Mouse (Mus musculus) cortical plate, adult 2 months (tissue): ENCODE data around the gene Clip4. TPM values are rescaled to one million over a fixed set of nuclear protein-coding genes. Genes with fewer than 3 reads are reported as not detected.
"Not testable (repeated sequence)": the region's sequence is repeated elsewhere in the genome, so short reads cannot be mapped to it uniquely, and the experiment has no call there.

Experiments
- H3K27ac ChIP-seq: fragments of 200-500 bp; 2 replicates; pipeline ENCODE4 v1.5.1; 2012; ENCODE audit warnings: low read length, control low read depth, inconsistent platforms; ENCODE audit not compliant: insufficient read depth
- H3K4me1 ChIP-seq: fragments of 200-500 bp; 2 replicates; pipeline ENCODE4 v1.6.1; 2011; ENCODE audit warnings: low read length; ENCODE audit not compliant: control insufficient read depth, insufficient read depth
- H3K4me3 ChIP-seq: fragments of 200-500 bp; 2 replicates; pipeline ENCODE4 v1.5.1; 2011; ENCODE audit warnings: mild to moderate bottlenecking, low read length, control low read depth; ENCODE audit not compliant: insufficient read depth
- CTCF ChIP-seq: fragments of 200-500 bp; IDR thresholded peaks from 2 replicates; pipeline ENCODE4 v1.5.1; 2011; ENCODE audit warnings: mild to moderate bottlenecking, control low read depth, low read length; ENCODE audit not compliant: insufficient read depth; ENCODE audit errors: extremely low read depth
- POLR2A ChIP-seq: fragments of 200-500 bp; IDR thresholded peaks from 2 replicates; pipeline ENCODE4 v1.6.1; 2011; ENCODE audit warnings: mild to moderate bottlenecking, low read length, control low read depth; ENCODE audit not compliant: insufficient read depth; ENCODE audit errors: extremely low read depth
- polyA plus RNA-seq: library from polyadenylated mRNA; depleted of rRNA; stranded (reverse); fragments of >200 nt; gene quantifications from 2 replicates; pipeline ENCODE4 v1.2.3, GENCODE M21; 2012; rRNA removed

Gene Clip4
- polyA plus RNA-seq: 38.9 and 42.2 TPM in 2 replicates

DNA sequence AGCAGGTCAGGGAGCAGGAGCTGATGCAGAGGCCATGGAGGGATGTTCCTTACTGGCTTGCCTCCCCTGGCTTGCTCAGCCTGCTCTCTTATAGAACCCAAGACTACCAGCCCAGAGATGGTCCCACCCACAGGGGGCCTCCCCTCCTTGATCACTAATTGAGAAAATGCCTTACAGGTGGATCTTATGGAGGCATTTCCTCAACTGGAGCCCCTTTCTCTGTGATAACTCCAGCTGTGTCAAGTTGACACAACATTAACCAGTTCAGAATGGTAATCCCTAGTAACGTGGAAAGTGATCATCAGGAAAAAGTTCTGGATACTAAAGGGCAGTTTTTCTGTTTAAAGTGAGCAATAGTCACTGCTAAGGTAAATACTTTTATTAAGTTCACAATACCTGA, at the start of gene Clip4:
TSS of gene Clip4 (plus strand) at position 301 of the 400 bp plus-strand sequence.
- H3K4me3 ChIP-seq, H3K4me1 ChIP-seq, H3K27ac ChIP-seq: not testable (repeated sequence)

DNA sequence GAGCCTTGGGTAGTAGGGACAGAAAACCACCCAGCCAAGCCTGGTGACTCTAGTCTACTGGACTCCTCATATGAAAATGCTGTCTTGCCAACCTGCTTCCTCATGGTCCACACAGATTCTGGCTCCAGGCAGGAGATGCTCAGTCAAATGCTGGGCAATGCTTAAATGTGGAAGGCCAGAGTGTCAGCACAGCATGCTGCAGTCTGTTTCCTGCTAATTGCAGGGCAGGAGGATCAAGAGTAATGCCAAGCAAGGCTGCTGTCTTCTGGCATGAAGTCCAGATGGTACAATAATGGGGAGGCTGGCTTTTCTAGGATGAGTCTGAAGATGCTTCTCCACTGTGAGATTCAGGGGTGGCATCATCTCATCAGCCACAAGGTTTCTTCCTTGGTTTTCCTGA, 47.8 kb upstream of the Clip4 start:
- TF ChIP-seq CTCF (no peak), POLR2A (no peak)
- Histone ChIP-seq H3K4me1 (no peaks in the 10 kb centered on the region), H3K4me3 (no peak overlapping the region), H3K27ac (no peak overlapping the region)

DNA sequence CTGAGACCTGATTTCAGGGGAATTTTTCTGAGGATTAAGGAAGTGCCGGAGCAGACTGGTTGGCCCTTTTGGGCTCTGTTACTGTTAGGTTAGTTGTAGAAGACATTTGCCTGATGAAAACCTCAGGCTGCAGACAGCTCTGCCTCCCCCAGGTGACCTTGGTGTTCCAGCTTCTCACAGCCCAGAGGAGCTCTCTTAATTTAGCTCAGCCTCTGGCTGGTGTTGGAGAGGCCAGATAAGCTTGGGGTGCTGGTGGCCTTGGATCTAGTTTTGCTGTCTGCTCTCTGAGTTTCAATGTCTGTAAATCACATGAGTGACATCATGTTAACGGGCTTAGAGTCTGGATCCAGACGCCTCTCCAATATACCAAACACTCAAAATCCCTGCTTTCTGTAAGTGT, 47.3 kb upstream of the Clip4 start:
- Histone ChIP-seq H3K4me3 (no peak overlapping the region), H3K27ac (no peak overlapping the region), H3K4me1 (no peaks in the 10 kb centered on the region)
- no peak for TF ChIP-seq CTCF
- no peak for TF ChIP-seq POLR2A

DNA sequence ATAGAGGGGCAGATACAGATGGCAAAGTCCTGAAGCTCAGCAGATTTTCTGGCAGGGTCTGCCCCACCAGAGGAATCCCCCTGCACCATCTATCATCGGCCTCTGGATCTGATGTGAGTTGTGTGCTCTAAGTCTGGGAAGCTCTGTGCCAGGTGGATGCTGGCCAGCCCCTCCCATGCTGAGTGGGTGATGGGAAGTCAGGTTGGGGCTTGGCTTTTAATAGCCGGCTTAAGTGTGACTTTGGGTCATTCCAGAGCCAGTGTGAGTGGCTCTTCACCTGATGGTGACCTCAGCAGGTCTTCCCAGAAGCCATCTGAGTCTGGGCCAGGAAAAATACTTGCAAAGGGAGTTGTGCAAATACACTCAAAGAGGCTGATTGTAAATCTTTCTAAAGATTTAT, 37.6 kb upstream of the Clip4 start:
- Histone ChIP-seq H3K4me3 (no peak overlapping the region), H3K27ac (no peak overlapping the region), H3K4me1 (no peaks in the 10 kb centered on the region)
- TF ChIP-seq POLR2A (no peak), CTCF (no peak)

DNA sequence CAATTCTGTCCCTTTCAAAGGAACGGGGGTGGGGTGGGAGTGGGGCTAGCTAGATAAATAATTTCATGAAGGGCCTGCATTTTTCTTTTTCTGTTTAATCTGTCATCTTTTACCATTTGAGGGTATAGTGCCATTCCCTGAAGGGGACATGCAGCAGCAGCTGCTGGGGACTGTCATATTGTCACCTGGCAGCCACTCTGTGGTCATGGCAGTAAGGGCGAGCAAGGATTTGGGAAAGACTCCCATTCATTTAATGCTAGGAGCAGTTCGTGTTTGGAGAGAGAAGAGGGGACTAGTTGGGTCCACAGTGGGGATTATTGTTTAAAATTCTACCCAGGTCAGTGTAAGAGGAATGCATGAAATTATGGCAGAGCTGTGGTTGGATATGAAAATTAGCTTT, 31.8 kb upstream of the Clip4 start:
- TF ChIP-seq CTCF (no peak), POLR2A (no peak)
- no peaks in the 10 kb centered on the region for H3K4me1 ChIP-seq
- no peak overlapping the region for H3K4me3 ChIP-seq
- H3K27ac ChIP-seq: no peak overlapping the region

DNA sequence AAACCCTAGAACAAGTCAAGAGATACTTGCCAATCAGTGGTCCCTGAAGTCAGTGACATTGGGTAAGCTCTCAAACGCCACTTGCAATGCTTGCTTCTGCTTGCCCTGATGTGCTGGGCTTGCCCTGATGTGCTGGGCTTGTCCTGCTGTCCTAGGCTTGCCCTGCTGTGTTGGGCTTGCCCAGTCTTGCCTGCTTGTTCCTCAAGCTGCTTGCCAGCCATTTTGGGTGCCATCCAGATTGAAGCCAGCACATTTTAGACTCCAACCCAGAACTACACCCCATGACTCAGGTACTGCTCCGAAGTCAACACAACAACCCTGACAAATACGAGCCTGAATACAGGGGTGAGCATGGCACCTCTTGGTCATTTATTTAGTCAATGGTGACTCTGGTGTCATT, 26.1 kb upstream of the Clip4 start:
- H3K4me3 ChIP-seq: no peak overlapping the region
- peak overlapping the region; percentile 18; the same call in 1 of the 2 replicates for H3K27ac ChIP-seq
- H3K4me1 ChIP-seq: peaks cover 6% of the 10 kb centered on the region
- no peak for TF ChIP-seq CTCF
- no peak for TF ChIP-seq POLR2A

DNA sequence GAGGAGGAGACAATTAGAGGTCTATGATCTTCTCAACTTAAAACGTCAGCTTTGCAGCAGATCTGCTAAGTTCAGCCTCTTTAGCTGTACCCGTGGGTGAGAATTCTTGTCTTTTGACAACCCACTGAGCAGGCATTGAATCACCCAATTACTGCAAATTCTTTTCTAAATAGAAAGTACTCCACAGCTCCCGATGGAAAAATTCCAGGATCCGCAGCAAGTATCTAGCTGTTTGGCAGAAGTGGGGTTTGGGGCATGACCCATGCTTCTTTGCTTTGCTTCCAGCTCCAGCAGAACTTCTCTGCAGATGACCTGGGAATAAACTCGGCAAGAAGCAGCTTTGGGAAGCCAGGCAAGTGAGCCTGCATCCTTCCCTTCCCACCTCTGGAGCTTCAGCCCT, 25.3 kb upstream of the Clip4 start:
- TF ChIP-seq CTCF (no peak), POLR2A (no peak)
- H3K4me1 ChIP-seq: peaks cover 6% of the 10 kb centered on the region
- H3K4me3 ChIP-seq: no peak overlapping the region
- no peak overlapping the region for H3K27ac ChIP-seq

DNA sequence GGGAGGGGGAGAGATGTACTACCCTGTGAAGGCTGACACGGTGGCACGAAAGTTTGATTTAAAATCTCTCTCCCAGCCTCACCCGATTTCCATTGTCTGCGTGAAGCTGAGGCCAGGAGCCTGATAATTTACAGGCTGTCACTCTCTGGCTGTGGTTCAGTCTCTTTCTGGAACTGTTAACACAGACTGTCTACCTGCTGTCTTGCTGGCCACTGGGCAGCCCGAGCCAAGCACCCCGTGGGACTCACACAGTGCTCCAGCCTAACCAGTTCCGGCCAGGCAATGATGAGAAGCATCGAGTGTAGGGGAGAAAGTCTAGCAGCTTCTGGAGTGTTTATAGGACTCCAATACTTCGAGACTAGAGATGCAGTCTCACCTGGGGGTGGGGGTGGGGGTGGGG, 22.2 kb upstream of the Clip4 start:
- Histone ChIP-seq H3K4me3 (no peak overlapping the region), H3K27ac (no peak overlapping the region), H3K4me1 (peaks cover 6% of the 10 kb centered on the region)
- no peak for TF ChIP-seq CTCF
- no peak for TF ChIP-seq POLR2A

DNA sequence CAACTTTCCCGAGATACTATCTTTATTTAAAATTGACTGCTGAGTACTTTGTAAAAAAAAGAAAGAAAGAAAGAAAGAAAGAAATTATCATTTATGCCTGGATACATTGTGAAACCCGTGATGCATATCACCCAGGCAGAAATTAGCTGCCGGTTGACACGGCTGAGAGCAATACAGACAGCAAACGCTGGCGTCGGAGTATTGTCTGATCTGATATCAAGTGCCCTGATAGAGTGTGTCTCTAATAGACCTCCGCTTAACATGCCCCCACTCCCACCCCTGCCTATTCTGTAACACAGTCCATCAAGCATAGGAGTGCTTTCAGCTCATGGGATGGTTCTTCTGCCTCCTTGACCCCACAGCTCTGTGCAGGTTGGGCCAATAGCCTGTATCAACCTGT, 20.7 kb upstream of the Clip4 start:
- Histone ChIP-seq H3K4me1 (no peaks in the 10 kb centered on the region), H3K4me3 (no peak overlapping the region), H3K27ac (no peak overlapping the region)
- TF ChIP-seq CTCF (no peak), POLR2A (no peak)

DNA sequence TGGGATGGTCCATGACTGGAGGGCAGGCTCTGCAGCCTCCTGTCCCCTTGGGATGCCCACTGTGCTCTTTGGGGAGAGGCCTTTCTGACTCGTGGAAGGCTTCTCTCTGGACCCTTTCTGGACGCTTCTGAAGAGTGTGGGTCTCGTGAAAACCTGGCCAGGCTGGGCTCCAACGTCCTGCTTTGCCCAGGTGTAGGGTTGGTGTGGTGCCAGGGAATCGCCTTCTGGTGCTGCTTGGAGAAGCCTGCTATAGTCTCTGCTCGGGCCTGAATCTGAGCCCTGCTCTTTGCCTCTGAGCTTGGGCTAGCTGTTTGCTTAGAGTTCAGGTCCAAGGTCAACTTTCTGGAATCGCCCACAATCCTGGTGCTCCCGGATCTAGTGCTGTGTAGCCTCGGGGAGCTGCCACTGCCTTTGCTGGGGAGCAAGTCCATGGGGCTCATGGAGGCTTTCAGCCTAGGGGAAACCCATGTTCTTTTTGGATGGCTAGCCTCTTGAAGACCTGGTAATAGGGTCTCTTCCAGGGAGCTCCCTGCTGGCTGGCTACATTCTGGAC, 18.6 kb upstream of the Clip4 start:
- Histone ChIP-seq H3K27ac (no peak overlapping the region), H3K4me1 (no peaks in the 10 kb centered on the region), H3K4me3 (no peak overlapping the region)
- TF ChIP-seq POLR2A (no peak), CTCF (no peak)

DNA sequence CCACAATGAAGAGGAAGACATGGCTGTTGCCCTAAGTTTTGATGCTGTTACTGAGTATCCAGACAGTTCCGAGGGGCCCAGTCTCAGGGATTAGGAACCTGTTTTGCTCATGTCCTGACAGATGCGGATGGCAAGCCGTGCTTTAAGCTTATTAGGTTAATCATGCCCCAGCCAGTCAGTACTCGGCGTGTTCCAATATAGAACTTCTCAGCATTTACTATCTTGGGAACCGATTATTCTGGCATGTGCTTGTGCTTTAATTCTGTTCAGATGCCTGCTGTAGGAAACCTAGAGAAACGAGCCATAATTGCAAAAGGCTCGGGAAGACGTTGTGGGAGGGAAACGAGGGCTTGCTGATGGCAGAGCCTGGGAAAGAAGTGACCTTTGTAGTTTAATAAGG, 15.4 kb upstream of the Clip4 start, which contains the start of gene Pcare:
TSS of gene Pcare (minus strand) at position 64 of the 400 bp plus-strand sequence.
- TF ChIP-seq POLR2A: no peak
- no peak for TF ChIP-seq CTCF
- no peak within 1 kb of the TSS for H3K27ac ChIP-seq
- no peaks in the 10 kb centered on the region for H3K4me1 ChIP-seq
- no peak within 1 kb of the TSS for H3K4me3 ChIP-seq
